Mouse (Mus musculus) midbrain, postnatal 0 days (tissue): Measurements from ENCODE around the gene Stt3b. TPM values are rescaled to one million over a fixed set of nuclear protein-coding genes. Genes with fewer than 3 reads are reported as not detected.

Source experiments
- ATAC-seq: fragments of 200-750 bp; cut with Nextera tagmentation; 2 replicates; pipeline ENCODE4 v1.8.0; 2017; ENCODE audit warnings: moderate number of reproducible peaks, mild to moderate bottlenecking, moderate TSS enrichment, moderate library complexity; ENCODE audit not compliant: low FRiP score
- DNase-seq: peaks from one replicate; pipeline ENCODE4 v3.0.0-alpha.2; 2015; ENCODE audit warnings: low spot score
- H3K27ac ChIP-seq: fragments of 300-500 bp; sonication (generic); 2 replicates; pipeline ENCODE4 v1.5.1; 2014; ENCODE audit warnings: low read depth, mild to moderate bottlenecking, low read length, mixed read lengths
- H3K27me3 ChIP-seq: fragments of 300-500 bp; sonication (generic); 2 replicates; pipeline ENCODE4 v1.6.1; 2014; ENCODE audit warnings: low read length, control low read depth, mixed read lengths; ENCODE audit not compliant: insufficient read depth
- H3K36me3 ChIP-seq: fragments of 300-500 bp; sonication (generic); 2 replicates; pipeline ENCODE4 v1.6.1; 2014; ENCODE audit warnings: low read length, control low read depth, mixed read lengths; ENCODE audit not compliant: insufficient read depth
- H3K4me1 ChIP-seq: fragments of 300-500 bp; sonication (generic); 2 replicates; pipeline ENCODE4 v1.6.1; 2014; ENCODE audit warnings: mild to moderate bottlenecking, control low read depth, antibody characterized with exemption, low read length, mixed read lengths; ENCODE audit not compliant: insufficient read depth
- H3K4me2 ChIP-seq: fragments of 300-500 bp; sonication (generic); 2 replicates; pipeline ENCODE4 v1.6.1; 2014; ENCODE audit warnings: low read depth, mild to moderate bottlenecking, low read length, mixed read lengths; ENCODE audit not compliant: poor library complexity, severe bottlenecking
- H3K4me3 ChIP-seq: fragments of 300-500 bp; sonication (generic); 2 replicates; pipeline ENCODE4 v1.5.1; 2014; ENCODE audit warnings: low read depth, mild to moderate bottlenecking, low read length, moderate library complexity
- H3K9ac ChIP-seq: fragments of 300-500 bp; sonication (generic); replicated peaks from 2 replicates; pipeline ENCODE4 v1.6.1; 2014; ENCODE audit warnings: mild to moderate bottlenecking, low read length, moderate library complexity, mixed read lengths; ENCODE audit not compliant: poor library complexity, severe bottlenecking
- H3K9me3 ChIP-seq: fragments of 300-500 bp; sonication (generic); 2 replicates; pipeline ENCODE4 v1.6.1; 2016; ENCODE audit warnings: low read length, control low read depth
- CTCF ChIP-seq: IDR thresholded peaks from 2 replicates; pipeline ENCODE4 v1.5.1; 2016; ENCODE audit warnings: antibody characterized with exemption, mild to moderate bottlenecking
- WGBS: fragments of 180-500 bp; shearing (Covaris S2); extraction: QIAGEN DNeasy Blood & Tissue Kit; methylation state at CpG from one replicate; pipeline ENCODE4 v1.1.7; 2014; 5-methylcytosine and 5-hydroxymethylcytosine counted together
- polyA plus RNA-seq: library from polyadenylated mRNA; unstranded; fragments of >200 nt; fragmentation: Nextera tagmentation; extraction: Ambion mirVana; gene quantifications from 2 replicates; pipeline ENCODE4 v1.2.1, GENCODE M21; 2015
- total RNA-seq: library from RNA; depleted of rRNA; stranded (reverse); fragments of >200 nt; gene quantifications from 2 replicates; pipeline ENCODE4 v1.2.3, GENCODE M21; 2014

Stt3b gene
- total and polyA plus RNA-seq, 2 experiments from 2014 or later: 56.6 to 93.4 TPM

DNA sequence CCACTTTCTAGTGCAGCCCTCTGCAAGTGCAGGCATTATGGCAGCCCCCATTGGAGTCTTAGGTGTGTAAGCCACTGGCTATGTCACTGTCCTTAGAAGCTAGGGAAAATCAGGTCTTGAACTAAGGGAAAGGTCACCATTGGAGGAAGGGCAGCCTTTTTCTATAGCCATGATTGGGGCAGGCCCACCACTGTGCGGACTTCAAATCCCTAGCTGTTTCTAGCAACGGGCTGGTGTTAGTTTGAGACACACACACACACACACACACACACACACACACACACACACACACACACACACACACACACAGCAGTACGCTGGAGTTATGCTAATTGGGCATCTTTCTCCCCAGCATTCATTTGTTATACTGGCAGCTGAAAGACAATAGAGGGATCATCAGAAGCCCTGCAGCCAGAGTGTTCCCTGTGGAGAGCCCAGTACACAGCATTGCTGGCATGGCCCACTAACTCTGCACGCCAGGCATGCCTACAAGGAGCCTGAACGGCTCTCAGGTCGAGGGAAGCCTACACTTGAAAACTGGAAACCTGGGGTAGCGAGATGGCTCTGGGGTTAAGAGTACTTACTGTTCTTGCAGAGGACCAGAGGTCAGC is 85.4 kb downstream of the Stt3b start:
- 19% methylated on average over 7 of the region's 7 CpGs for WGBS
- H3K4me3 ChIP-seq: no peak overlapping the region
- no peaks in the 10 kb centered on the region for H3K27me3 ChIP-seq
- TF ChIP-seq CTCF: no peak
- peaks cover 3% of the 10 kb centered on the region; the same call in 1 of the 2 replicates for H3K36me3 ChIP-seq
- no peak overlapping the region for H3K4me2 ChIP-seq
- H3K9ac ChIP-seq: no peak overlapping the region
- ATAC-seq: peak; percentile 31; the same call in 1 of the 2 replicates
- no peaks in the 10 kb centered on the region for H3K9me3 ChIP-seq
- H3K27ac ChIP-seq: no peak overlapping the region
- DNase-seq: no peak
- H3K4me1 ChIP-seq: no peaks in the 10 kb centered on the region

DNA sequence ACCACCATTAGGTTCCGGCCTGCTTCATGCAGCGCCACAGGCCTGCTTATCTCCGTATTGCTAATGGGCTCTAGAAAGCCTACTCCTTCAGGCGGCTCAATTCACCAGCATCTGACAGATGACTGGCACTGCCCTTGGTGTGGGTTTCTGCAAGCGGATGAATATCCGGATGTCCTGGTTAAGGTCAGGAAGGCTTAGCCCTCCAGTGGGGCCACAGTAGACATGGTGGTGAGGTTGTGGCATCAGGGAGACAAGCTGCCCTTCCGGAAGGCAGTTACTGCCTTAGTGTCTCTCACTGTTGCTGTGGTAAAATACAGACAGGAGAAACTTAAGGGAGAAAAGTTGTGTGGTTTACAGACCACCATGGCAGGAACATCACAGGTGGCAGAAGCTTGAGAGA is 89.0 kb downstream of the Stt3b start:
- Histone ChIP-seq H3K36me3 (no peaks in the 10 kb centered on the region), H3K27ac (no peak overlapping the region), H3K4me1 (no peaks in the 10 kb centered on the region), H3K9ac (no peak overlapping the region), H3K27me3 (no peaks in the 10 kb centered on the region), H3K4me2 (no peak overlapping the region), H3K9me3 (no peaks in the 10 kb centered on the region), H3K4me3 (no peak overlapping the region)
- DNase-seq (no peak), ATAC-seq (no peak)
- TF ChIP-seq CTCF: no peak
- 91% methylated on average over 7 of the region's 7 CpGs for WGBS

DNA sequence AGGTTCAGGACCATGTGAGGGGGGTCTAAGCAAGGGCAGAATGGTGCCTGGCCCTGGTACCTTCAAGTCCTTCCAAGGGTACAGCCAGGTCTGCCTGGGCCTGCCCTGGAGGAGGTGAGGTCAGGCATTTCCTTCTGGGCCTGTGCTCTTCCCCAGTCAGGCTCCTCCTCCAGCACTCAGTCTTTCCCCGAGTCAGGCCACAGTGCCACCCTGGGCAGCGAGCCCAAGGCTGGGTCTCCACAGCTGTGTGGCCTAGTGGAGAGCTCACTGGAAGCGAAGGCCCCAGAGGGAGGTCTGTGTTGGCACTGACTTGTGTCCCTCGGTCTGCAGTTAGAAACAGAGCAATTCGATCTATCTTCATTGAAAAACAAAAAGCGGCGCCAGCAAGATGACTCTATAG is 89.8 kb downstream of the Stt3b start:
- no peaks in the 10 kb centered on the region for H3K9me3 ChIP-seq
- ATAC-seq (no peak), DNase-seq (no peak)
- H3K27ac ChIP-seq: no peak overlapping the region
- no peak for TF ChIP-seq CTCF
- H3K27me3 ChIP-seq: no peaks in the 10 kb centered on the region
- WGBS: 88% methylated on average over 7 of the region's 7 CpGs
- no peak overlapping the region for H3K9ac ChIP-seq
- no peaks in the 10 kb centered on the region for H3K36me3 ChIP-seq
- no peak overlapping the region for H3K4me2 ChIP-seq
- no peaks in the 10 kb centered on the region for H3K4me1 ChIP-seq
- H3K4me3 ChIP-seq: no peak overlapping the region

DNA sequence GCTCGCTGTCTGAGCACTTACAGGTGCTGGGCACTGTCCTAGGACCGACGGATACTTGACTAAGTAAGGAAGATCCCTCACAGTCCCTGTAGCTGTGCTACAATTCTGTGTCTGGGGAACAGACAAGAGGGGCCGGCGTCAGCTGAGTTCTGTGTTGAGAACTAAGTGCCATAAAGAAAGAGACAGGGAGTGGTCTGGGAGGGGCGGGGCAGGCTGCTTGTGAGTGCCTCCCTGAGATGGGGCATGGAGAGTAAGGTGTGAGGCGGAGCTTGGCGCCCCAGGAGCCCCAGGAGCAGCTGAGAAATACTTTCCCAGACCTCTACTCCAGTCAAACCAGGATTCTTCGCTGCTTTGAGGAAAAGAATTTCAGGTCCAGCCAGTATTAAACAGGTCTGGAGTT is 92.2 kb downstream of the Stt3b start:
- Histone ChIP-seq H3K4me2 (no peak overlapping the region), H3K27me3 (no peaks in the 10 kb centered on the region), H3K27ac (no peak overlapping the region), H3K4me1 (no peaks in the 10 kb centered on the region), H3K36me3 (no peaks in the 10 kb centered on the region), H3K4me3 (no peak overlapping the region), H3K9me3 (no peaks in the 10 kb centered on the region), H3K9ac (no peak overlapping the region)
- WGBS: 40% methylated on average over 9 of the region's 9 CpGs
- ATAC-seq (no peak), DNase-seq (no peak)
- TF ChIP-seq CTCF: no peak

DNA sequence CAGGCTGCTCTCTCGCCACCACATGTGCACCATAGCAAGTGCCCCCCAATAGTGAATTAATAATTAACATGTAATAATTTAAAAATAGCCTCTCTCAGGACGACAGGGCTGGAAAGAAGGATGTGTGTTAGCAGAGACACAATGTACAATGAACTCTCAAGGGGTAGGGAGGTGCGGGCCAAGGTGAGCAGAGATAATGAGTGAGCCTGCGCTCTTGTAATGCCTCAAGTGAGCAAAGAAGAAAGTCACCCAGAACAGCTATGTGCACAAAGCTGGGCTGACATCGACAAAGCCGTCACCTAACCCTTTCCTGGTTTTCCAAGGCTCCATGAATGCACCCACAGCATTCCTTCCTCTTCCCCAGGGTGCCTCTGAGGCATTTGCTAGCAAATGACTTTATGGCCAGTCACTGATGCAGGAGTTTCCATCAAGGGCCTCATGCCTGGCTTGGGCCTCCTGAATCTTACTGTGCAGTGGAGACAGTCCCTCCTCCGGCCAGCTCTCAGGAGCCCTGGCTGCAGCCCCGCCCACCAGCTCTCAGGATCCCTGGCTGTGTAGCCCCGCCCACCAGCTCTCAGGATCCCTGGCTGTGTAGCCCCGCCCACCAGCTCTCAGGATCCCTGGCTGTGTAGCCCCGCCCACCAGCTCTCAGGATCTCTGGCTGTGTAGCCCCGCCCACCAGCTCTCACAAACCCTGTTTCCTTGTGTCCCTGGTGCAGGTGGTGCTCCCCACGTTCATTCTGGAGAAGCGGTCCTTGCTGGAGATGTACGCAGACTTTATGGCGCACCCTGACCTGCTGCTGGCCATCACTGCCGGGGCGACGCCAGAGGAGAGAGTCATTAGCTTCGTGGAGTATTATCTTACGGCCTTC is 94.2 kb downstream of the Stt3b start:
- no peak for TF ChIP-seq CTCF
- Histone ChIP-seq H3K36me3 (no peaks in the 10 kb centered on the region), H3K27me3 (no peaks in the 10 kb centered on the region), H3K27ac (no peak overlapping the region), H3K9ac (no peak overlapping the region), H3K9me3 (no peaks in the 10 kb centered on the region), H3K4me3 (no peak overlapping the region), H3K4me1 (no peaks in the 10 kb centered on the region), H3K4me2 (no peak overlapping the region)
- ATAC-seq (no peak), DNase-seq (no peak)
- 41% methylated on average over 20 of the region's 21 CpGs for WGBS
